Mouse (Mus musculus) heart, embryonic 16.5 days (tissue): ENCODE measurements at regions not wholly inside any gene's neighbourhood (a gene's known extent, or its start where the extent isn't known, plus 50 kb on each side); places are given as distances from the start of the nearest gene placed in this dataset. TPM values are rescaled to one million over a fixed set of nuclear protein-coding genes. Genes with fewer than 3 reads are reported as not detected.

Source experiments
- ATAC-seq: fragments of 200-750 bp; cut with Nextera tagmentation; replicated peaks from 2 replicates; pipeline ENCODE4 v1.8.0; 2017; ENCODE audit warnings: moderate number of reproducible peaks; ENCODE audit not compliant: insufficient read depth, low FRiP score; ENCODE audit errors: extremely low read depth
- H3K27ac ChIP-seq: fragments of 300-500 bp; sonication (generic); 2 replicates; pipeline ENCODE4 v1.5.1; 2014; ENCODE audit warnings: mild to moderate bottlenecking, low read length, control low read depth, moderate library complexity
- H3K27me3 ChIP-seq: fragments of 300-500 bp; sonication (generic); 2 replicates; pipeline ENCODE4 v1.6.1; 2014; ENCODE audit warnings: low read length, mixed read lengths; ENCODE audit not compliant: control insufficient read depth, insufficient read depth
- H3K36me3 ChIP-seq: fragments of 300-500 bp; sonication (generic); 2 replicates; pipeline ENCODE4 v1.6.1; 2014; ENCODE audit not compliant: control insufficient read depth, insufficient read depth
- H3K4me1 ChIP-seq: fragments of 300-500 bp; sonication (generic); 2 replicates; pipeline ENCODE4 v1.6.1; 2014; ENCODE audit warnings: low read length, mixed read lengths; ENCODE audit not compliant: control insufficient read depth, insufficient read depth
- H3K4me2 ChIP-seq: fragments of 300-500 bp; sonication (generic); 2 replicates; pipeline ENCODE4 v1.6.1; 2014; ENCODE audit warnings: low read depth, mild to moderate bottlenecking, control low read depth, low read length
- H3K4me3 ChIP-seq: fragments of 300-500 bp; sonication (generic); 2 replicates; pipeline ENCODE4 v1.5.1; 2014; ENCODE audit warnings: mild to moderate bottlenecking, control low read depth, low read length
- H3K9ac ChIP-seq: fragments of 300-500 bp; sonication (generic); 2 replicates; pipeline ENCODE4 v1.6.1; 2014; ENCODE audit warnings: low read length, control low read depth
- H3K9me3 ChIP-seq: fragments of 300-500 bp; sonication (generic); replicated peaks from 2 replicates; pipeline ENCODE4 v1.6.1; 2016; ENCODE audit warnings: low read length; ENCODE audit not compliant: control insufficient read depth
- WGBS: fragments of 180-500 bp; shearing (Covaris S2); extraction: QIAGEN DNeasy Blood & Tissue Kit; methylation state at CpG from one replicate; pipeline ENCODE4 v1.1.7; 2014; 5-methylcytosine and 5-hydroxymethylcytosine counted together
- microRNA-seq: library from miRNA; unstranded; fragments of <30 nt; microRNA quantifications from one replicate; pipeline ENCODE4, GENCODE M21; 2017

DNA sequence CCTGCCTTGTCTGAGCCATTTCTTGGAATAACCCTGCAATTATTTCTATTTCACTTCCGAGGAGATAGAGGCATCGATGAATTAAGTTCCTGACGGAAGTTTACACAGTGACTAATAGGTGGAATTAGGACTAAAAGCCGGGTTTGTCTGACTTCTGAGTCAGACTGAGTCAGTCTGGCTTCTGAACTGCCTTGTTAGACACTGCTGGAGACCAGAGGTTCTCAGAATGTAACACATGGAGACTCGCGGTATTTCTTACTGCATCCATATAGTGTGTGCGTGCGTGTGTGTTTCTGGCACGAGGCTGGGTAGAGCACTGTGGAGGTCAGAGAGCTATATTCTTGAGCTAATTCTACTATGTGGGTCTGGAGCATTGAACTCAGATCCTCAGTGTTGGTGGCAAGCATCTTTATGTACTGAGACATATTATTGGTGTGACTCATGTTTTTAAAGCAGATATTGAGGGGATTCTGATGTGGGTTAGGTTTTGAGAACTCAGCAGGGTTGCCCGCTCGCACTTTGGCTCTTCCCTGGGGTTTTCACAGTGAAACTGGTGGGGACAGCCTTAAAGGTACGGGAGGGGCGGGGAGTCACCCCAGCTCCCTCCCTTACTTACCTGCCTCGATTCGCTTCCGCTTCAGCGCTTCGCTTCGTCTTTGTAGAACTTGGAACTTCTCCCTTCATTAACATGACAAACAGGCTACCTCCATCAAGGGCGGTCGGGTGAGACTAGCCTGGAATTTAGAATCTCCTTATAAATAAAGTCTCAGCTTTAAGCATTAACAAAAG lies 101.2 kb downstream of the 4931417E11Rik start:
- Histone ChIP-seq H3K27me3 (peaks cover 7% of the 10 kb centered on the region; the same call in 1 of the 2 replicates), H3K4me1 (no peaks in the 10 kb centered on the region), H3K9me3 (no peaks in the 10 kb centered on the region), H3K27ac (no peak overlapping the region), H3K4me3 (peak overlapping the region; percentile 26), H3K9ac (no peak overlapping the region), H3K4me2 (peak overlapping the region; percentile 57), H3K36me3 (no peaks in the 10 kb centered on the region)
- ATAC-seq, result no peak
- 9% methylated on average over 21 of the region's 21 CpGs for WGBS

DNA sequence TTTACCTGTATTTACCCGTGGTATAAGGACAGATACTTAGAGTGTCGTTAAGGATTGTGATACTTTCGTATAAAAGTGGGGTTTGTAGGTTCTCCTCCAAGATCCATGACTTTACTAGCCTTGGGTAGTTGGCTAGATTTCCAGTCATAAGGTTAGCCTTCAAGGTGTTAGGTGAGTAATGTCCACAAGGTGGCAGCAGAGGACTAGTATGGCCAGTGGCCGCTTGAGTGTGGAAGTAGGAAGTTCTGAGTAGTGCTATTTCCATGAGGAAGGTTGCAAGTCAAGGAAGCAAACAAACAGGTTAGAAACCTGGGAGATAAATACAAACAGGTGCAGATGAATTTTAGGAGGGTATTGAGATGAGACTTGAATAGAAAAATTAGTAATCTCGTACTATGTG lies 101.9 kb downstream of the 4931417E11Rik start:
- H3K9me3 ChIP-seq, result no peaks in the 10 kb centered on the region
- peak overlapping the region; percentile 57 for H3K4me2 ChIP-seq
- peaks cover 7% of the 10 kb centered on the region; the same call in 1 of the 2 replicates for H3K27me3 ChIP-seq
- H3K4me3 ChIP-seq, result peak overlapping the region; percentile 26
- H3K9ac ChIP-seq, result no peak overlapping the region
- no peaks in the 10 kb centered on the region for H3K36me3 ChIP-seq
- 2% methylated on average over 5 of the region's 5 CpGs for WGBS
- ATAC-seq, result peak; percentile 60; the same call in 1 of the 2 replicates
- H3K27ac ChIP-seq, result no peak overlapping the region
- no peaks in the 10 kb centered on the region for H3K4me1 ChIP-seq

DNA sequence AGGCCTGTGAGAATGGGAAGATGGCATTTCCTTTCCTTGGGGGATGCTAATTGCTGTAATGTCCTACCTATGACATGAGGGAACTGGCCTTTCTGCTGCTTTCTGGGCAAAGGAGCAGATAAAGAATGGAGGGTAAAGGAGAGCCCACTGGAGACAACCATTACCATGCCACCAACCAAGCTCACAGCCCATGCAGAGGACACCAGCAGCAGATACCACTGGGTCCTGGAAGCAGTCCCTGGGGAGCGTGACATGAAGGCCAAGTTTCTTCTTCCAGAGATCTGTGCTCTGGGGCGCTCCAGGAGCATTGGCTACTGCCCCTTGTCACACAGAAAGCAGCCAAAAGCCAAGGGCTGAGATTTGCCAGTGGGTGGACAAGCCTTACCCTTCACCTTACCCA lies 102.8 kb downstream of the 4931417E11Rik start:
- ATAC-seq, result no peak
- Histone ChIP-seq H3K4me1 (no peaks in the 10 kb centered on the region), H3K9me3 (no peaks in the 10 kb centered on the region), H3K4me3 (no peak overlapping the region), H3K9ac (no peak overlapping the region), H3K36me3 (no peaks in the 10 kb centered on the region), H3K4me2 (no peak overlapping the region), H3K27me3 (peaks cover 7% of the 10 kb centered on the region; the same call in 1 of the 2 replicates), H3K27ac (no peak overlapping the region)
- WGBS, result 59% methylated on average over 2 of the region's 2 CpGs

DNA sequence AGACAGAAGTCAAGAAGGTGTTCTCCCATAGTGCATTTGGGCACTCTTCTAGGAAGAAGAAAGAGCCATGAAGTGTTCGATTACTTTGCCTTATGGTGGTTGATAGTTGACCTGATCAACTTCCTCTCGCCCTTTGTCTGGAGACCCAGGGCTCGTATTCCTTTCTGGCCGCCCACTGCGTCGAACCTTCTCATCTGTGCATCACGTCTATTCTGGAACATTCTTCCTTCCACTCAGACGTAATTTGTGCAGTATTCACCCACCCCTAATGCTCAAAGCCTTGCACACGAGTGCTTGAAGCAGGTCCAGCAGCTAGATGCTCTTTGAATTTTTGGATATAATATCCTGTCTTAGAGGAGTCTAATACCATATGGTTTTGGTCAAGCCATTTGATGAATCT lies 104.2 kb downstream of the 4931417E11Rik start:
- ATAC-seq, result no peak
- Histone ChIP-seq H3K9me3 (no peaks in the 10 kb centered on the region), H3K4me3 (no peak overlapping the region), H3K9ac (no peak overlapping the region), H3K36me3 (no peaks in the 10 kb centered on the region), H3K27ac (no peak overlapping the region), H3K4me1 (no peaks in the 10 kb centered on the region), H3K27me3 (peaks cover 7% of the 10 kb centered on the region; the same call in 1 of the 2 replicates), H3K4me2 (no peak overlapping the region)
- 78% methylated on average over 9 of the region's 9 CpGs for WGBS

DNA sequence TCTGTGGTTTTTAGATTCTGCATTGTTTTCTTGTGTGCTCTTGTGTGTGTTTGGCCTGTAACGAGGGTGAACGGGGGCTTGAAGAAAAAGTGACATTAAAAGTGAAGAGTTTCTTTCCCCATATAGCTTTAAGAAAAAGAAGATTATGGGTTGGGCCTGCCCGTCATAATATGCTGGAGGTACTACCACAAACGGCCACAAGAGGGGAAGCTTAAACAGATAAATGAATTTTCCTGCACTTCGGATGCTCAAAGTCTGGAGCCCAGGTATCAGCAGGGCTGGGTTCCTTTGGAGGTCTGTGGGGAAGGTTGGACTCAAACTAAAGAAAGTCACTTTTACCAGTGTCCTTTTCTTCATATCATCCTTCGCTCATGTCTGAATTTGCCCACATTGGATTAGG lies 86.8 kb downstream of the Suclg1 start:
- Histone ChIP-seq H3K36me3 (no peaks in the 10 kb centered on the region), H3K9ac (no peak overlapping the region), H3K4me2 (no peak overlapping the region), H3K4me1 (no peaks in the 10 kb centered on the region), H3K4me3 (no peak overlapping the region), H3K9me3 (0 out of 2 replicates have a peak, but pooled peaks cover 3% of the 10 kb centered on the region), H3K27me3 (no peaks in the 10 kb centered on the region), H3K27ac (no peak overlapping the region)
- 63% methylated on average over 6 of the region's 6 CpGs for WGBS
- no peak for ATAC-seq

DNA sequence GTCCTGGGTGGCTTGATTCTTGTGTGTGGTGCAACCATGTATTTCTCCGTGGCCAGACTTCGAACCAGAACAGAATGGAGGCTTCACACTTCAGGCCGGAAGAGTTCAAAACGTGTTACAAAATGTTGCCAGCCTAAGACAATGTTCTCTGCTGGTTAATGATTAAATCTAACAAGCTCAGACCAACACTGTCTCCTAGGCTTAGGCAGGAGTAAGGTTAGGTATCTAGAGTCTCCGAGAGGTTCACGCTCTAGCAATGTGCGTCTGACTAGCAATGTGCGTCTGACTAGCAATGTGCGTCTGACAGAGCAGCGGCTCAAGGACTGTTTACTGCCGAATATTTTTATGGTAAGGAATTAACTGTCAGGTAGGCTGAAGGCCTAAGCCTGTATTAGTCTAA lies 81.5 kb downstream of the Suclg1 start:
- 87% methylated on average over 11 of the region's 11 CpGs for WGBS
- no peak overlapping the region for H3K4me3 ChIP-seq
- no peak overlapping the region for H3K9ac ChIP-seq
- no peaks in the 10 kb centered on the region for H3K4me1 ChIP-seq
- H3K4me2 ChIP-seq, result no peak overlapping the region
- H3K9me3 ChIP-seq, result no peaks in the 10 kb centered on the region
- no peak overlapping the region for H3K27ac ChIP-seq
- H3K36me3 ChIP-seq, result no peaks in the 10 kb centered on the region
- ATAC-seq, result no peak
- no peaks in the 10 kb centered on the region for H3K27me3 ChIP-seq

Small RNAs in the stretch of these regions (microRNA-seq; reads per million reads assigned to microRNA genes)
- not detected for gene Gm24370
